Mouse (Mus musculus) heart, embryonic 15.5 days (tissue): Measurements from ENCODE around the gene Ppfia4. TPM values are rescaled to one million over a fixed set of nuclear protein-coding genes. Genes with fewer than 3 reads are reported as not detected.

Experiments used
- ATAC-seq: fragments of 200-750 bp; cut with Nextera tagmentation; replicated peaks from 2 replicates; pipeline ENCODE4 v1.8.0; 2017; ENCODE audit warnings: low read depth, moderate TSS enrichment; ENCODE audit not compliant: insufficient number of reproducible peaks, insufficient read depth, low FRiP score
- H3K27ac ChIP-seq: fragments of 300-500 bp; sonication (generic); 2 replicates; pipeline ENCODE4 v1.5.1; 2015; ENCODE audit warnings: mild to moderate bottlenecking, inconsistent platforms
- H3K27me3 ChIP-seq: fragments of 300-500 bp; sonication (generic); 2 replicates; pipeline ENCODE4 v1.6.1; 2015; ENCODE audit warnings: inconsistent platforms
- H3K36me3 ChIP-seq: fragments of 300-500 bp; sonication (generic); 2 replicates; pipeline ENCODE4 v1.6.1; 2015; ENCODE audit warnings: mild to moderate bottlenecking, inconsistent platforms
- H3K4me1 ChIP-seq: fragments of 300-500 bp; sonication (generic); replicated peaks from 2 replicates; pipeline ENCODE4 v1.6.1; 2015; ENCODE audit warnings: inconsistent platforms
- H3K4me2 ChIP-seq: fragments of 300-500 bp; sonication (generic); 2 replicates; pipeline ENCODE4 v1.6.1; 2015; ENCODE audit warnings: inconsistent platforms, mild to moderate bottlenecking, moderate library complexity
- H3K4me3 ChIP-seq: fragments of 300-500 bp; sonication (generic); 2 replicates; pipeline ENCODE4 v1.5.1; 2015; ENCODE audit warnings: mild to moderate bottlenecking, inconsistent platforms
- H3K9ac ChIP-seq: fragments of 300-500 bp; sonication (generic); 2 replicates; pipeline ENCODE4 v1.6.1; 2015; ENCODE audit warnings: mild to moderate bottlenecking, inconsistent platforms
- H3K9me3 ChIP-seq: fragments of 300-500 bp; sonication (generic); replicated peaks from 2 replicates; pipeline ENCODE4 v1.6.1; 2016; ENCODE audit warnings: inconsistent platforms
- WGBS: fragments of 180-500 bp; shearing (Covaris S2); methylation state at CpG from one replicate; pipeline ENCODE4 v1.1.7; 2015; ENCODE audit warnings: mixed read lengths; 5-methylcytosine and 5-hydroxymethylcytosine counted together
- polyA plus RNA-seq: library from polyadenylated mRNA; unstranded; fragments of >200 nt; fragmentation: Nextera tagmentation; extraction: Ambion mirVana; gene quantifications from 2 replicates; pipeline ENCODE4 v1.2.1, GENCODE M21; 2015

The Ppfia4 gene
- polyA plus RNA-seq, 1 experiment from 2014 or later, result 9.7 TPM

DNA sequence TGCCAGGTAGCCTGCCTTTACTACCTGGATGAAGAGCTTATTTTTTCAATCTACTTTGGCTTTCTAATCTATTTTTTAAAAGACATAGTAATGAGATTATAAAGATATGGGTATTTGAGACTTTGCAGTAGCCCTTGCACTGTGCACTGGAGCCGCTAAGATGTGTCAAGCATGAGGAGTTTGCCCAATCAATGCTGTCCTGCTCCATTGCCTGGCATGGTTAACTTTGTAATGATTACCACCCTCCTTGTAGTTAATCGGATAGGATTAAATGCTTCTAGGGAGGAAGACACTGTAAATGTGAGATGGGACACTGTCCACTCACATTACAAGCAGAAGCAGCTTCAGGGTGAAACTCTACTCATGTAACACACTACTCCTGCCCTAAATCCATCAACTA, 20.6 kb upstream of the Ppfia4 start:
- no peaks in the 10 kb centered on the region for H3K4me1 ChIP-seq
- H3K36me3 ChIP-seq, result peaks cover 88% of the 10 kb centered on the region
- no peak overlapping the region for H3K4me2 ChIP-seq
- WGBS, result 96% methylated on average over 2 of the region's 2 CpGs
- no peak for ATAC-seq
- H3K27ac ChIP-seq, result no peak overlapping the region
- H3K27me3 ChIP-seq, result no peaks in the 10 kb centered on the region
- no peak overlapping the region for H3K9ac ChIP-seq
- H3K4me3 ChIP-seq, result no peak overlapping the region
- no peaks in the 10 kb centered on the region for H3K9me3 ChIP-seq

DNA sequence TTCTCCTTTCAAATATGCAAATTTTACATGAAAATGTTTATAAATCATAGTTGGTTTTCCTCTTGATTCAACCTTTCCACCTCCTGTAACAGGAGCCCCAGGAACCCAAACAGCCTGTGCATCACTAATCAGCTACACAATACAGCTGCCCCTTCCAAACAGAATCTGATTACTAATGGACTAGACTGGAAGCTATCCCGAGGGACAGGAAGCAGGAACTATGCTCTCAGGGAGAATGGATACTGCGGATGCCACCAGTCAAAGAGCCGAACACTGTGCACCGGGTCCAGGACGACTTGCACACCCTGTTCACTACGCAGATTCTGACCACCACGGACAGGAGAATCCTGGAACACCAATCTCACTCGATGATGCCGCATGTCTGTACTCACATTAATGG, 15.1 kb upstream of the Ppfia4 start:
- ATAC-seq, result no peak
- H3K27ac ChIP-seq, result no peak overlapping the region
- H3K4me1 ChIP-seq, result peaks cover 32% of the 10 kb centered on the region
- H3K36me3 ChIP-seq, result peaks cover 49% of the 10 kb centered on the region
- no peaks in the 10 kb centered on the region for H3K9me3 ChIP-seq
- WGBS, result 80% methylated on average over 9 of the region's 9 CpGs
- H3K4me2 ChIP-seq, result no peak overlapping the region
- no peak overlapping the region for H3K4me3 ChIP-seq
- H3K9ac ChIP-seq, result no peak overlapping the region
- no peaks in the 10 kb centered on the region for H3K27me3 ChIP-seq

DNA sequence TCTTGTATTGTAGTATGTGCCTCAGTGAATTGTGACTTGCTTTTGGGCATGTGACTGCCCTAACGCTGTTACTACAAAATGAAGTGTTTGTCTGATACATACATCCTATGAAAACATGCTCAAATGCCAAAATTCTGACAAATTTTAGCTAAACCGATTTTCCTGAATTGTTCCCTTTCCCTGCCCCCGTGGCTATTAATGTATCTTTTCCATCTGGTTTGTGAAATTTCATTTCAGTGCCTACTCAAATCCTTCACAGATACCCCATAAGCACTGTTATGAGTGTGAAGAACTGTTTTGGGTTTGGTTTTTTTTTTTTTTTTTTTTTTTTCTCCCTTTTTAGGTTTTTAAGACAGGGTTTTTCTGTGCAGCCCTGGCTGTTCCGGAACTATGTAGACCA, 12.3 kb upstream of the Ppfia4 start:
- H3K36me3 ChIP-seq, result peaks cover 22% of the 10 kb centered on the region
- 76% methylated on average over 4 of the region's 4 CpGs for WGBS
- H3K27ac ChIP-seq, result peak overlapping the region; percentile 84; the same call in 1 of the 2 replicates
- H3K4me1 ChIP-seq, result peaks cover 44% of the 10 kb centered on the region
- H3K27me3 ChIP-seq, result no peaks in the 10 kb centered on the region
- H3K9me3 ChIP-seq, result no peaks in the 10 kb centered on the region
- peak overlapping the region; percentile 65; the same call in 1 of the 2 replicates for H3K4me3 ChIP-seq
- H3K4me2 ChIP-seq, result peak overlapping the region; percentile 94
- H3K9ac ChIP-seq, result no peak overlapping the region
- ATAC-seq, result no peak

DNA sequence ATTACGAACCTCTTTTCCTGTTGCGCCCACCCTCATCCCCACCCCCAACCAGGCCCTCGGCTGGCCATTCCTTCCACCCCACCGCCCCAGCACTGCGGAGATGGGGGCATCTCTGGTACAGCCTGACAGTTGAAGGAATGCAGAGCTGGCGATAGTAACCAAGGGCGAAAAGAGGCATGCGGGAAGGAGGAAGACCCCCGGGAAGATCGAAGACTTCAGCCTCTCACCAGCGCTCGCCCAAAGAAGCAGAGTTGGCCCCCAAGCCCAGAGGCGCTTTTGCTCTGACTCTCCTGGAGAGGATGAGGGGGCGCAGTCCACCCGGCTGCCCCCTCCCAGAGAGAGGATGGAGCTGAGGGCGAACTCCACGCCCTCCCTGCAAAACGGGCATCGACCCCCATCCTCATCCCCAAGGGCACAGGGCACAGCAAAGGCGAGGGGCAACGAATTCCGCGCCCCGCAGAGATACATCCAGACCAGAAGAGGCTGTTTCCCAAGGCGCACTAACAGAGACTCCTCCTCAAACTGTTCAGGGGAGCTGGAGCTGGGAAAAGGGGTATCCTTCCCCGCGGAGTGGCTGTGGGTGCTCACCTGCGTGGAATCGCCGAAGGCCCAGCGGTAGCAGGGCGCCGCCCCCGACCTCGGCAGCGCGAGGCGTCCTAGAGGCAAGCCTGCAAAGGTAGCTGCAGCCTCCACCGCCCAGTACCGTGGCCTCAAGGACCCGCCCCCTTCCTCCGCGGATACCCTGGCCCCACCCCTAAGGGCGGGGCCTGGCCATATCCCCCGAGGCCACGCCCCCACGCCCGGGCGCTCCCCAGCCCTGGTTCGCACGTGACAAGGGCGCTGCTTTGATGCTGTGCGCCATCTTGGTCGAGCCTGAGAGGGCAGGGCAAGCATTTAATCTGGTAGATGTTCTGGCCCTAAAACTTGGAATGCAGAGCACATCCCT, 11.6 kb upstream of the Ppfia4 start:
- Histone ChIP-seq H3K27ac (peak overlapping the region; percentile 84), H3K9ac (peak overlapping the region; percentile 48), H3K4me3 (peak overlapping the region; percentile 65), H3K36me3 (peaks cover 14% of the 10 kb centered on the region), H3K9me3 (no peaks in the 10 kb centered on the region), H3K4me1 (peaks cover 48% of the 10 kb centered on the region), H3K4me2 (peak overlapping the region; percentile 94), H3K27me3 (no peaks in the 10 kb centered on the region)
- peak; percentile 90 for ATAC-seq
- WGBS, result under 1% methylated on average over 54 of the region's 54 CpGs

DNA sequence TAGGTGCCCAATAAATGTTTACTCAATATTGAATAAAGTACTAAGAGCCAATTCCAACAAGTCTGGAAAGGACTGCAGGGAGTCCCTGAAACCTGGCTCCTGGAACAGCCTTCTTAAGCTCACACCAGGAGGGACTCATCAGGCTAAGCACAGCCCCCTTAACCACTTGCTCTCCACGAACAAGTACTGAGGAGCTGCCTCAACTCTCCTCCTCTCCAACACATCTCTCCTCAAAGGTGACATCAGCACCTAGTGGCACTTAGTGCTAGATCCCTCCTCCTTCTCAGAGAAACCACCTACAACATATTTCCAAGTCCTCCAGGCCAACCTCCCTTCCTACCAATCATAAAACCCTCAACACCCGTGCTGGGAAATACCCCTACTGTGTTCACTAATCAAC, 10.8 kb upstream of the Ppfia4 start:
- Histone ChIP-seq H3K9me3 (no peaks in the 10 kb centered on the region), H3K4me2 (peak overlapping the region; percentile 94), H3K27me3 (no peaks in the 10 kb centered on the region), H3K36me3 (peaks cover 14% of the 10 kb centered on the region), H3K4me3 (peak overlapping the region; percentile 65), H3K27ac (peak overlapping the region; percentile 84), H3K4me1 (peaks cover 55% of the 10 kb centered on the region), H3K9ac (peak overlapping the region; percentile 48; the same call in 1 of the 2 replicates)
- ATAC-seq, result no peak
- 9% methylated on average over 2 of the region's 2 CpGs for WGBS

DNA sequence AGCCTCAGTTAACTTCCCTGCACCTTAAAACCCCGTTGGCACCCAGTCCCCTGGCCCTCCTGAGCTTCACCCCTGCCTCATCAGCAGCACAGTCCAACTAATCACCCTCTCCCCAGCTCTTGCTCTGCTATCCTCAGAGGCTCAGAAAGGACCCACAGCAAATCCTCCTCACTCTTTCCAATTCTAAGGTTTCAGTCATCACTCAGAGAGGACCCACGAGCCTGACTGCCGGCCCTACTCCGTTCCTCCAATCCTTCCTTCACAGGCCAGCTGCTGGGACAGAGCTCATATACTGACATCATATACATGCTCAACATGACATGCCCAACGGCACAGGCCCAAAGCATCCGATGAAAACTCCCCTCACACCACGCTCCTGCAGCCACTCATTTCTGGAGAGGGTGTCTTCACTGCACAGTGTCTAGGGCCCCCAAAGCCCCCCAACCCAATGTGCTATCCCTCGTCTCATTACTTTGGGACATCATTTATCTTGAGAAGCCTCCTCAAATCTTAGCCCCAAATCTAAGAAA, 10.1 kb upstream of the Ppfia4 start:
- H3K9ac ChIP-seq, result no peak overlapping the region; the same call in 1 of the 2 replicates
- peaks cover 62% of the 10 kb centered on the region for H3K4me1 ChIP-seq
- H3K9me3 ChIP-seq, result no peaks in the 10 kb centered on the region
- H3K27ac ChIP-seq, result peak overlapping the region; percentile 84
- H3K27me3 ChIP-seq, result no peaks in the 10 kb centered on the region
- 59% methylated on average over 8 of the region's 8 CpGs for WGBS
- no peak for ATAC-seq
- H3K4me2 ChIP-seq, result peak overlapping the region; percentile 94
- peaks cover 12% of the 10 kb centered on the region for H3K36me3 ChIP-seq
- peak overlapping the region; percentile 65 for H3K4me3 ChIP-seq

DNA sequence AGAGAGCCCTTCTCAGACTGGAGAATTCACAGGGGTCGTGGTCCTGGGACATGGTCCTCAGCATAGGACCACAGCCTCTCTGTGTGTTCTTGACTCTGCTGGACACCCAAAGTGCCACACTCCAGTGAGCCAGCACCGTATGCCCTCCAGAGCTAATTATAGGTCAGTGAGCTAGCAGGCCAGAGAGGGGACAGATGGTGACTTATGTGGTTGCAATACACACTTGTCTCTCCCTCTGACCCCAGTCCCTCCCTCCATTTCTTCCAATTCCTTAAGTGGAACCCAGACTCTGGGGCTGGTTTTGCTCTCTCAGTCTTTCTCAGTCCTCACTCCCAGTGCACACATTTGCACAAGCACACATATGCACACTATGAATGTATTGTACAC, 9.5 kb upstream of the Ppfia4 start:
- Histone ChIP-seq H3K4me3 (peak overlapping the region; percentile 65), H3K27ac (peak overlapping the region; percentile 84), H3K4me2 (peak overlapping the region; percentile 94), H3K9ac (no peak overlapping the region), H3K36me3 (peaks cover 8% of the 10 kb centered on the region), H3K4me1 (peaks cover 68% of the 10 kb centered on the region), H3K9me3 (no peaks in the 10 kb centered on the region), H3K27me3 (no peaks in the 10 kb centered on the region)
- no peak; the same call in 1 of the 2 replicates for ATAC-seq
- WGBS, result 39% methylated on average over 2 of the region's 2 CpGs

DNA sequence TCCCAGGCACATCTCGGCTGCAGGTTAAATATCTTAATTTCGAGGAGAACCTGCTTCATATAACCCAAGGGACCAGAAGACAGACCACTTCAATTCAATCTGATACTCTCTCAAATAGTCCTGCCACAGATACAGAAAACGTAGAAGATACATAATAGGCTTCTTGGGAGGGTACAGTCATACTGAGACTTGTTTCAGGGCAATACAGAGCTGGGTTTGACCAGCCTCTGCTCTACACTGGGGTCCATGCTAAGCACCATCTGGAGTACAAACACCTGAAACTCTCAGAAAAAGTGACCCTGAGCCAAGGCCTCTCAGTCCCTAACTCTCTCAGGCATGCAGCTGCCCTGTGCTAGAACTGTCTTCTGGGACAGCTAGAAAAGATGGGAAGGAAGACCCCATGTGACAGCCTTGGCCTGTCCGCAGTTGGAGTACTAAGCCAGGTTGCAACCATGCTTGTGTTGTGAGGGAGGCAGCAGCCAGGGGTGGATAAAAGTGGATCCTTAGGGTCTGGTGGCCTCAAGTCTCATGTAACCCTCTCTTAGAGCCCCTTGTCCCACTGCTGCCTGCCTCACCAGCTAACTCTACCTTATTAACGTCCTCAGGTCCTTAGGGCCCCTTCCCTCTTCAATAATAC, 9.0 kb upstream of the Ppfia4 start:
- peak overlapping the region; percentile 0; the same call in 1 of the 2 replicates for H3K9ac ChIP-seq
- peak overlapping the region; percentile 65; the same call in 1 of the 2 replicates for H3K4me3 ChIP-seq
- WGBS, result 60% methylated on average over 5 of the region's 5 CpGs
- H3K4me1 ChIP-seq, result peaks cover 73% of the 10 kb centered on the region
- H3K4me2 ChIP-seq, result peak overlapping the region; percentile 94
- H3K36me3 ChIP-seq, result peaks cover 4% of the 10 kb centered on the region
- H3K9me3 ChIP-seq, result no peaks in the 10 kb centered on the region
- no peak for ATAC-seq
- H3K27me3 ChIP-seq, result no peaks in the 10 kb centered on the region
- H3K27ac ChIP-seq, result peak overlapping the region; percentile 84

DNA sequence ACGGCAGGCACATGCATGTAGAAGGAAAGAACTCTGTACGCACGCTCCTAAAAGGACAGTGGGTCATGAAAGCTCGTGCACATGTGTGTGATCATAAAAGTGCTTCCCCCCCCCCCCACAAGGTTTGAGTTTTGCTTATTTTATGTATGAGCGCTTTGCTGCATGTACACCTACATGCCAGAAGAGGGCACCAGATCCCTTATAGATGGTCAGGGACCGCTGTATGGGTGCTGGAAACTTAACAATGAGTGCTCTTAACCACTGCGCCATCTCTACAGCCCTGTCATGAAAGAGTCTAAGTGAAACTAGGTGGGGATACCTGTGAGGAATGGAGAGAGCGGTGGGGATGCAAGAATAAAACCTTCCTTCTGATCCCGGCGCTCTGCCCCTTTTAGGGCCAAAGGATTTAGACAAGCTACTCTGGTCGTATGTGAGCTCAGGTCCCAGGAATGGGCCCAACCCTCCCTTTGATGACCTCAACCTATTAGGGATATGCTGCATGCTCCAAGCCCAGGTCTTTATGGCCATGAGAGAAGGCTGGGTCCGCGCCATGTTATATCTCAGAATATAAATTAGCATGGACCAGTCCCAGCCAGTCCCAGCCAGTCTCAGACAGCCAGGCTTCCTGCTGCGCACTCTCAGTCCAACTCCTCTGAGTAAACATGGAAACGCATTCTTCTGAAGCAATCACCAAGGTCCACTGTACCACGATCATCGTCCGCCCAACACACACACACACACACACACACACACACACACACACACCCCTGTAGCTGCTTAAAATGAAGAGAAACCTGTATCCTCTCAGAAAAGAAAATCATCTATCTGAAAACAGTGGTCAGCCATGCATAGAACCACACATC, 7.3 kb upstream of the Ppfia4 start:
- Histone ChIP-seq H3K9me3 (no peaks in the 10 kb centered on the region), H3K36me3 (no peaks in the 10 kb centered on the region), H3K9ac (no peak overlapping the region), H3K4me2 (no peak overlapping the region), H3K27me3 (no peaks in the 10 kb centered on the region), H3K27ac (peak overlapping the region; percentile 63), H3K4me3 (no peak overlapping the region), H3K4me1 (peaks cover 78% of the 10 kb centered on the region)
- WGBS, result 93% methylated on average over 18 of the region's 18 CpGs
- ATAC-seq, result no peak

DNA sequence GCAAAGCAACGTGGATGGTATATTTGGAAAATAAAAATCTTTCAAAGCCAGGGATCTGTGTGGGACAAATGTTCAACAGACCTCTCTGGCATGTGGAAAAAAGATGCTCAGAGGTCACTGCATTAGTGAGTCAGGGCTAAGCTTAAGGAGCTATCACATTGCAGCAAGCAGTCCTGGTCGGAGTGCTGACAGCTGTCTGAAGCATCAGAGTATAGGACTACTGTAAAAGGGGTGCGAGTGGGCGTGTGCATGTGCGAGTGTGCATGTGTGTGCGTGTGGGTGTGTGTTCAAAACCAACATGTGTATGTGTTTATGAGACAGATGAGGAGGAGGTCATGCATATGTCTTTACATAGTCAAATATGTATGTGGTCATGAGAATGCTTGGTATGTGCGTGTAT, 6.4 kb upstream of the Ppfia4 start:
- ATAC-seq, result no peak
- Histone ChIP-seq H3K27ac (peak overlapping the region; percentile 63), H3K4me3 (no peak overlapping the region), H3K9me3 (no peaks in the 10 kb centered on the region), H3K4me2 (peak overlapping the region; percentile 16; the same call in 1 of the 2 replicates), H3K36me3 (no peaks in the 10 kb centered on the region), H3K4me1 (peaks cover 79% of the 10 kb centered on the region), H3K27me3 (no peaks in the 10 kb centered on the region), H3K9ac (no peak overlapping the region)
- 44% methylated on average over 7 of the region's 7 CpGs for WGBS
